Mouse (Mus musculus) erythroid progenitor cell, adult 5-6 weeks (primary cell): ENCODE measurements around the gene Gm10190. TPM values are rescaled to one million over a fixed set of nuclear protein-coding genes. Genes with fewer than 3 reads are reported as not detected.
"Not testable (repeated sequence)": the region's sequence is repeated elsewhere in the genome, so short reads cannot be mapped to it uniquely, and the experiment has no call there.

Experiments
- ATAC-seq: replicated peaks from 2 replicates; pipeline ENCODE4 v1.8.0; 2016; ENCODE audit warnings: moderate number of reproducible peaks, mild to moderate bottlenecking, moderate TSS enrichment, inconsistent platforms; ENCODE audit not compliant: poor library complexity, low FRiP score, severe bottlenecking
- total RNA-seq, 2 experiments: library from RNA; stranded (forward) in 1 of 2; stranded (reverse) in 1 of 2; fragments of 150-400 nt in 1 of 2; fragments of 186-747, 209-891 nt in 1 of 2; gene quantifications; 2 replicates each; pipeline versions ENCODE4 v1.2.3 to v1.2.4; 2015 to 2017; ENCODE audit warnings: low replicate concordance in 2 of 2

Gene Gm10190
- total RNA-seq (2015; ENCODE audit: low replicate concordance) (not detected in 2 replicates), total RNA-seq (2017; ENCODE audit: low replicate concordance) (not detected in 2 replicates)

GRCm38 (mm10) chr17:80372989-80373725 lies at the start of gene Gm10190:
TSS of gene Gm10190 (minus strand) at chr17:80373541.
- ATAC-seq = peak; percentile 86

- no peak for ATAC-seq
Measured at GRCm38 (mm10) chr17:80420998-80421397, 47.7 kb upstream of the Gm10190 start.

- no peak for ATAC-seq
Measured at GRCm38 (mm10) chr17:80418572-80419210, 45.4 kb upstream of the Gm10190 start.

GRCm38 (mm10) chr17:80411182-80411581 lies 37.8 kb upstream of the Gm10190 start:
- no peak for ATAC-seq

- ATAC-seq = no peak
Measured at GRCm38 (mm10) chr17:80398243-80398642, 24.9 kb upstream of the Gm10190 start.

GRCm38 (mm10) chr17:80391423-80392403 lies 18.4 kb upstream of the Gm10190 start:
- peak; percentile 71 for ATAC-seq

GRCm38 (mm10) chr17:80390024-80390423 lies 16.7 kb upstream of the Gm10190 start:
- no peak for ATAC-seq

GRCm38 (mm10) chr17:80385671-80386070 lies 12.3 kb upstream of the Gm10190 start:
- no peak for ATAC-seq

GRCm38 (mm10) chr17:80378386-80378785 lies 5.0 kb upstream of the Gm10190 start:
- not testable (repeated sequence) for ATAC-seq

- no peak for ATAC-seq
Measured at GRCm38 (mm10) chr17:80373726-80374096, 370 bp upstream of the Gm10190 start.

- ATAC-seq = no peak
Measured at GRCm38 (mm10) chr17:80368606-80369005, 4.7 kb downstream of the Gm10190 start.

- ATAC-seq = no peak
Measured at GRCm38 (mm10) chr17:80367276-80367675, 6.1 kb downstream of the Gm10190 start.

- no peak for ATAC-seq
Measured at GRCm38 (mm10) chr17:80360245-80360644, 13.1 kb downstream of the Gm10190 start.

GRCm38 (mm10) chr17:80347234-80347633 lies 26.1 kb downstream of the Gm10190 start:
- no peak for ATAC-seq

GRCm38 (mm10) chr17:80346591-80347125 lies 26.7 kb downstream of the Gm10190 start:
- ATAC-seq = no peak

GRCm38 (mm10) chr17:80345277-80345676 lies 28.1 kb downstream of the Gm10190 start:
- ATAC-seq = no peak

- no peak for ATAC-seq
Measured at GRCm38 (mm10) chr17:80332386-80332785, 41.0 kb downstream of the Gm10190 start.

GRCm38 (mm10) chr17:80326431-80326830 lies 46.9 kb downstream of the Gm10190 start:
- no peak for ATAC-seq

GRCm38 (mm10) chr17:80325456-80325855 lies 47.9 kb downstream of the Gm10190 start:
- ATAC-seq = no peak

- no peak for ATAC-seq
Measured at GRCm38 (mm10) chr17:80324521-80324920, 48.8 kb downstream of the Gm10190 start.
